Mouse (Mus musculus): ENCODE data around the gene Sema3b.

Gene Sema3b

GRCm38 (mm10) chr9:107632478-107632877 is 23.4 kb upstream of the Sema3b start:
- peak; percentile 98 for DNase-seq

GRCm38 (mm10) chr9:107631861-107632260 is 22.8 kb upstream of the Sema3b start:
- DNase-seq = peak; percentile 95

- DNase-seq = peak; percentile 92
Measured at GRCm38 (mm10) chr9:107631311-107631826, 22.3 kb upstream of the Sema3b start.

- DNase-seq = peak; percentile 96
Measured at GRCm38 (mm10) chr9:107630576-107630975, 21.5 kb upstream of the Sema3b start.

GRCm38 (mm10) chr9:107629901-107630425 is 20.9 kb upstream of the Sema3b start:
- DNase-seq = peak; percentile 94

GRCm38 (mm10) chr9:107629411-107629730 is 20.3 kb upstream of the Sema3b start:
- no peak for DNase-seq

- peak; percentile 99 for DNase-seq
Measured at GRCm38 (mm10) chr9:107628721-107629410, 19.8 kb upstream of the Sema3b start.

- peak; percentile 96 for DNase-seq
Measured at GRCm38 (mm10) chr9:107627387-107628255, 18.6 kb upstream of the Sema3b start.

- peak; percentile 98 for DNase-seq
Measured at GRCm38 (mm10) chr9:107626844-107627277, 17.8 kb upstream of the Sema3b start.

GRCm38 (mm10) chr9:107626158-107626843 is 17.3 kb upstream of the Sema3b start:
- DNase-seq = peak; percentile 95

GRCm38 (mm10) chr9:107625351-107626128 is 16.5 kb upstream of the Sema3b start:
- peak; percentile 92 for DNase-seq

- peak; percentile 92 for DNase-seq
Measured at GRCm38 (mm10) chr9:107624951-107625350, 15.9 kb upstream of the Sema3b start.

- peak; percentile 99 for DNase-seq
Measured at GRCm38 (mm10) chr9:107624539-107624938, 15.5 kb upstream of the Sema3b start.

- DNase-seq = no peak
Measured at GRCm38 (mm10) chr9:107620954-107621353, 11.9 kb upstream of the Sema3b start.

- DNase-seq = peak; percentile 96
Measured at GRCm38 (mm10) chr9:107619546-107619879, 10.5 kb upstream of the Sema3b start.

- peak; percentile 98 for DNase-seq
Measured at GRCm38 (mm10) chr9:107618778-107619545, 9.9 kb upstream of the Sema3b start.

- DNase-seq = peak; percentile 95
Measured at GRCm38 (mm10) chr9:107618098-107618497, 9.1 kb upstream of the Sema3b start.

GRCm38 (mm10) chr9:107617461-107617860 is 8.4 kb upstream of the Sema3b start:
- no peak for DNase-seq

GRCm38 (mm10) chr9:107615035-107615434 is 6.0 kb upstream of the Sema3b start:
- peak; percentile 95 for DNase-seq

GRCm38 (mm10) chr9:107612945-107613569 is 4.0 kb upstream of the Sema3b start:
- no peak for DNase-seq

All from heart, adult 11 months (tissue).